In genomic region chr5:110474156-110474555, GRCm38 (mm10) we compare ENCODE assay signal across 16 mouse cellular contexts.
"Had no signal": no experiment of that assay in that cellular context is flagged by ENCODE, and none has a peak within 500 bp of the region (broad histone marks: within the 10 kb centered on the region; RNA-seq: fewer than 3 reads in every experiment).

No protein-coding gene starts in this region.

- ATAC-seq: intestine, postnatal 0 days; lung, postnatal 0 days; midbrain, embryonic 13.5 days had no signal

- H3K9ac ChIP-seq: liver, embryonic 13.5 days; lung, embryonic 14.5 days; midbrain, embryonic 13.5 days; stomach, embryonic 15.5 days had no signal

- DNase-seq: kidney, adult 2 months; kidney, postnatal 25 days; layer of hippocampus, adult 9-11 months; liver, embryonic 13.5 days; lung, embryonic 14.5 days; retina, postnatal 1 day; right cerebral cortex, postnatal 25 days; spleen, adult 18-20 months; thymus, postnatal 36 days had no signal

- H3K27ac ChIP-seq: kidney, postnatal 0 days; layer of hippocampus, adult 2 months; liver, embryonic 13.5 days; macrophage; midbrain, embryonic 13.5 days; stomach, embryonic 15.5 days had no signal

- H3K27me3 ChIP-seq: stomach, embryonic 15.5 days had no signal

- H3K9me3 ChIP-seq: liver, embryonic 13.5 days; midbrain, embryonic 13.5 days; stomach, embryonic 15.5 days had no signal

- H3K4me1 ChIP-seq: liver, embryonic 13.5 days; stomach, embryonic 15.5 days had no signal

- H3K4me2 ChIP-seq: liver, embryonic 13.5 days; lung, embryonic 14.5 days; midbrain, embryonic 13.5 days; stomach, embryonic 15.5 days had no signal

- H3K4me3 ChIP-seq: layer of hippocampus, adult 2 months; liver, embryonic 13.5 days; midbrain, embryonic 13.5 days; stomach, embryonic 15.5 days had no signal

- H3K36me3 ChIP-seq: liver, embryonic 13.5 days; midbrain, embryonic 13.5 days; stomach, embryonic 15.5 days had no signal
